8 mouse cellular contexts compared by ENCODE assay signal in the genomic region with DNA sequence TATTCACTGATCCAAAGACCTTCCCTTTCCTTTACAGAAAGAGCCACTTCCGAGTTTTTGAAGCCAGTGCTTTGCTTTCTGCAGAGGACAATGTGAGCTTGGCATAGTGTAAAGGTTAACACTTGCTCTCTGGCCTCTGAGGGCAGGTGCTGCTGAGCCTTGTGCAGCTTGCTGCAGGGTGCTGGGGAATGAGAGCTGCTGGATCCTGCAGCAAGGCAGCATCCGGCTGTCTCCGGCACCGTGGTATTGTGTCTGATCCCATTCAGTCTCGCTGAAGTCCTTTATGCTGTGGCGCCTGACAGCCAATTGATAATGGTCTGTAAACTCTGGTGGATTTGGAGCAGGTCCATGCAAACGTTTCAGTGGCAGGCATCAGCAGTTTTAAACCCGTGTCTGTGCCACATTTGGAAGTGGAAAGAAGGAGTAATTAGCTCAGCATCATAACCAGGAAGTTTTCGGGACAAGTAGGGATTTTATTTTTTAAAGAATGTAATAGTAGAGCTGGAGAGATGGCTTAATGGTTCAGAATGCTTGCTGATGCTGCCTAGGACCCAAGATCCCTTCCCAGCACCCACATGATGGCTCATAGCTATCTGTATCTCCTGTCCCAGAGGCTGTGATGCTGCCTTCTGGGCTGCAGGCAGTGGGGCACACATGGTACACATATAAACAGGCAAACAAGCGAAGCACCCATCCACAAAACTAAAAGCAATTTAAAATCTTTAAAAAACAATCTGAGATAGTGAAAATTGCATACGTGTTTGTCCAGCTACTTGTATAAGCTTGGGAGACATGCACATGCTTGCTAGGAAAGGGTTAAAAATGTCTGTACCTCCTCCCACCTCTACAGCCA.
A peak's percentile ranks its signal among the peaks of the same experiment; 100 is the strongest.
DNase-seq lines count a peak whose midpoint lies in the region; ATAC-seq lines count a peak whose summit lies in the region.

No protein-coding gene starts in this region.

- no peaks in the 10 kb centered on the region for H3K9me3 ChIP-seq in embryonic facial prominence, embryonic 11.5 days (replicated peaks; ENCODE audit: control insufficient read depth, low read length)

- H3K27me3 ChIP-seq in embryonic facial prominence, embryonic 11.5 days (ENCODE audit: control insufficient read depth, insufficient read depth, low read length) = no peaks in the 10 kb centered on the region

- peak overlapping the region; percentile 13; the same call in 1 of the 2 replicates for H3K4me2 ChIP-seq in embryonic facial prominence, embryonic 11.5 days (ENCODE audit: low read depth, low read length)

- no peaks in the 10 kb centered on the region for H3K36me3 ChIP-seq in embryonic facial prominence, embryonic 11.5 days (replicated peaks; ENCODE audit: control insufficient read depth, insufficient read depth, low read depth, low read length)

- H3K27ac ChIP-seq in embryonic facial prominence, embryonic 11.5 days (replicated peaks; ENCODE audit: low read depth, low read length) = no peak overlapping the region

- DNase-seq in adrenal gland, postnatal 25 days = peak; percentile 3
- no peak for DNase-seq in adrenal gland, adult 18-20 months (ENCODE audit: low spot score in 2 of 2)
- DNase-seq in embryonic facial prominence, embryonic 11.5 days (ENCODE audit: low spot score) = no peak
- peak; percentile 26 for DNase-seq in kidney, adult 11 months
- peak; percentile 15 for DNase-seq in lung, postnatal 36 days
- no peak for DNase-seq in frontal cortex, postnatal 10 days (ENCODE audit: low spot score in 2 of 2)
- no peak for DNase-seq in layer of hippocampus, adult 18-20 months (ENCODE audit: low spot score in 2 of 2)

- no peak overlapping the region for H3K9ac ChIP-seq in embryonic facial prominence, embryonic 11.5 days (replicated peaks; ENCODE audit: low read length)

- peak; percentile 47; the same call in 1 of the 2 replicates for ATAC-seq in embryonic facial prominence, embryonic 11.5 days (replicated peaks; ENCODE audit: insufficient number of reproducible peaks, low FRiP score, low TSS enrichment, low read depth)
- ATAC-seq in erythroid progenitor cell, adult 5-6 weeks (replicated peaks; ENCODE audit: low FRiP score, poor library complexity, severe bottlenecking) = no peak

- no peak overlapping the region for H3K4me3 ChIP-seq in embryonic facial prominence, embryonic 11.5 days (ENCODE audit: low read depth, low read length)

- H3K4me1 ChIP-seq in embryonic facial prominence, embryonic 11.5 days (ENCODE audit: control insufficient read depth, insufficient read depth, low read length) = 0 out of 2 replicates have a peak, but pooled peaks cover 2% of the 10 kb centered on the region

- WGBS in embryonic facial prominence, embryonic 11.5 days = 13% methylated on average over 11 of the region's 11 CpGs

Comparison
In these comparisons a context has a peak if more than half of its experiments do, and no peak if none do; other contexts are left out.
1. DNase-seq: peak in adrenal gland, postnatal 25 days (single experiment), kidney, adult 11 months (single experiment) and lung, postnatal 36 days (single experiment); none in adrenal gland, adult 18-20 months (0 of 2), embryonic facial prominence, embryonic 11.5 days (single experiment), frontal cortex, postnatal 10 days (0 of 2) and layer of hippocampus, adult 18-20 months (0 of 2).